Mouse (Mus musculus) liver, embryonic 16.5 days (tissue): ENCODE measurements around the gene Alg12. TPM values are rescaled to one million over a fixed set of nuclear protein-coding genes. Genes with fewer than 3 reads are reported as not detected.

Experiments used
- ATAC-seq: fragments of 200-750 bp; cut with Nextera tagmentation; 2 replicates; pipeline ENCODE4 v1.8.0; 2017; ENCODE audit warnings: low read depth, mild to moderate bottlenecking, moderate number of reproducible peaks, moderate library complexity
- H3K27ac ChIP-seq: fragments of 300-500 bp; sonication (generic); 2 replicates; pipeline ENCODE4 v1.5.1; 2014; ENCODE audit warnings: mild to moderate bottlenecking, low read length
- H3K27me3 ChIP-seq: fragments of 300-500 bp; sonication (generic); 2 replicates; pipeline ENCODE4 v1.6.1; 2014; ENCODE audit warnings: low read depth, low read length, mixed read lengths; ENCODE audit not compliant: control insufficient read depth, insufficient read depth
- H3K36me3 ChIP-seq: fragments of 300-500 bp; sonication (generic); 2 replicates; pipeline ENCODE4 v1.6.1; 2014; ENCODE audit warnings: mild to moderate bottlenecking; ENCODE audit not compliant: control insufficient read depth, insufficient read depth
- H3K4me1 ChIP-seq: fragments of 300-500 bp; sonication (generic); 2 replicates; pipeline ENCODE4 v1.6.1; 2014; ENCODE audit warnings: low read depth, low read length, mixed read lengths; ENCODE audit not compliant: control insufficient read depth
- H3K4me2 ChIP-seq: fragments of 300-500 bp; sonication (generic); 2 replicates; pipeline ENCODE4 v1.6.1; 2014; ENCODE audit warnings: low read depth, low read length, mixed read lengths
- H3K4me3 ChIP-seq: fragments of 300-500 bp; sonication (generic); 2 replicates; pipeline ENCODE4 v1.5.1; 2014; ENCODE audit warnings: low read depth, mild to moderate bottlenecking, low read length
- H3K9ac ChIP-seq: fragments of 300-500 bp; sonication (generic); 2 replicates; pipeline ENCODE4 v1.6.1; 2014; ENCODE audit warnings: low read depth, low read length
- H3K9me3 ChIP-seq: fragments of 300-500 bp; sonication (generic); replicated peaks from 2 replicates; pipeline ENCODE4 v1.6.1; 2016; ENCODE audit warnings: low read length; ENCODE audit not compliant: control insufficient read depth
- WGBS: fragments of 180-500 bp; shearing (Covaris S2); extraction: QIAGEN DNeasy Blood & Tissue Kit; methylation state at CpG from one replicate; pipeline ENCODE4 v1.1.7; 2014; ENCODE audit not compliant: insufficient replicate concordance; 5-methylcytosine and 5-hydroxymethylcytosine counted together
- polyA plus RNA-seq: library from polyadenylated mRNA; unstranded; fragments of >200 nt; fragmentation: Nextera tagmentation; extraction: Ambion mirVana; gene quantifications from 2 replicates; pipeline ENCODE4 v1.2.1, GENCODE M21; 2015

Gene Alg12
- 5.5 and 6.0 TPM in 2 replicates for polyA plus RNA-seq

GRCm38 (mm10) chr15:88819026-88819905 is at the start of gene Alg12, which contains the start of gene Creld2:
TSS of gene Alg12 (minus strand) at chr15:88819318.
TSS of gene Creld2 (plus strand) at chr15:88819646.
- ATAC-seq: peak; percentile 99
- Histone ChIP-seq H3K4me2 (peak within 1 kb of the TSS; percentile 96), H3K4me3 (peak within 1 kb of the TSS; percentile 92), H3K27ac (peak within 1 kb of the TSS; percentile 78), H3K9me3 (no peaks in the 10 kb centered on the region), H3K9ac (peak within 1 kb of the TSS; percentile 90), H3K27me3 (no peaks in the 10 kb centered on the region), H3K4me1 (peaks cover 16% of the 10 kb centered on the region), H3K36me3 (peaks cover 10% of the 10 kb centered on the region)
- WGBS: under 1% methylated on average over 88 of the region's 88 CpGs

GRCm38 (mm10) chr15:88868024-88868742 is 49.1 kb upstream of the Alg12 start:
- Histone ChIP-seq H3K36me3 (peaks cover 6% of the 10 kb centered on the region), H3K4me1 (peaks cover 27% of the 10 kb centered on the region), H3K4me2 (no peak overlapping the region), H3K4me3 (no peak overlapping the region), H3K9me3 (no peaks in the 10 kb centered on the region), H3K27ac (peak overlapping the region; percentile 76), H3K9ac (no peak overlapping the region), H3K27me3 (no peaks in the 10 kb centered on the region)
- 74% methylated on average over 6 of the region's 6 CpGs for WGBS
- peak; percentile 31 for ATAC-seq

- Histone ChIP-seq H3K9me3 (no peaks in the 10 kb centered on the region), H3K4me2 (no peak overlapping the region), H3K36me3 (peaks cover 6% of the 10 kb centered on the region), H3K27me3 (no peaks in the 10 kb centered on the region), H3K27ac (peak overlapping the region; percentile 76), H3K4me1 (peaks cover 34% of the 10 kb centered on the region), H3K9ac (no peak overlapping the region), H3K4me3 (no peak overlapping the region)
- 32% methylated on average over 5 of the region's 5 CpGs for WGBS
- ATAC-seq: peak; percentile 31
Observed at GRCm38 (mm10) chr15:88867368-88868023, 48.4 kb upstream of the Alg12 start.

GRCm38 (mm10) chr15:88866934-88867356 is 47.8 kb upstream of the Alg12 start:
- Histone ChIP-seq H3K27ac (peak overlapping the region; percentile 76), H3K36me3 (peaks cover 6% of the 10 kb centered on the region), H3K27me3 (no peaks in the 10 kb centered on the region), H3K9me3 (no peaks in the 10 kb centered on the region), H3K4me2 (no peak overlapping the region), H3K4me3 (no peak overlapping the region), H3K9ac (no peak overlapping the region), H3K4me1 (peaks cover 35% of the 10 kb centered on the region)
- 41% methylated on average over 7 of the region's 7 CpGs for WGBS
- no peak for ATAC-seq

- no peak overlapping the region for H3K9ac ChIP-seq
- H3K4me1 ChIP-seq: peaks cover 42% of the 10 kb centered on the region
- H3K27ac ChIP-seq: peak overlapping the region; percentile 76; the same call in 1 of the 2 replicates
- ATAC-seq: no peak
- H3K4me3 ChIP-seq: no peak overlapping the region
- 76% methylated on average over 4 of the region's 4 CpGs for WGBS
- peak overlapping the region; percentile 86; the same call in 1 of the 2 replicates for H3K4me2 ChIP-seq
- peaks cover 6% of the 10 kb centered on the region for H3K36me3 ChIP-seq
- no peaks in the 10 kb centered on the region for H3K9me3 ChIP-seq
- H3K27me3 ChIP-seq: no peaks in the 10 kb centered on the region
Observed at GRCm38 (mm10) chr15:88865888-88866695, 47.0 kb upstream of the Alg12 start.

- no peak overlapping the region for H3K9ac ChIP-seq
- peaks cover 40% of the 10 kb centered on the region for H3K4me1 ChIP-seq
- H3K4me2 ChIP-seq: peak overlapping the region; percentile 86
- no peak for ATAC-seq
- H3K27me3 ChIP-seq: no peaks in the 10 kb centered on the region
- H3K36me3 ChIP-seq: peaks cover 6% of the 10 kb centered on the region
- H3K27ac ChIP-seq: peak overlapping the region; percentile 85
- 87% methylated on average over 14 of the region's 14 CpGs for WGBS
- no peaks in the 10 kb centered on the region for H3K9me3 ChIP-seq
- peak overlapping the region; percentile 68 for H3K4me3 ChIP-seq
Observed at GRCm38 (mm10) chr15:88865061-88865460, 45.9 kb upstream of the Alg12 start.

- Histone ChIP-seq H3K4me1 (peaks cover 39% of the 10 kb centered on the region), H3K27me3 (no peaks in the 10 kb centered on the region), H3K36me3 (peaks cover 6% of the 10 kb centered on the region), H3K4me3 (peak overlapping the region; percentile 68), H3K9ac (peak overlapping the region; percentile 77), H3K9me3 (no peaks in the 10 kb centered on the region), H3K4me2 (peak overlapping the region; percentile 86), H3K27ac (peak overlapping the region; percentile 85)
- ATAC-seq: no peak
- 74% methylated on average over 22 of the region's 22 CpGs for WGBS
Observed at GRCm38 (mm10) chr15:88864270-88865030, 45.3 kb upstream of the Alg12 start.
